Mouse (Mus musculus): ENCODE measurements around the gene Ints1.

Ints1 gene

GRCm38 (mm10) chr5:139799801-139800590 is 24.5 kb upstream of the Ints1 start:
- DNase-seq (ENCODE audit: low read depth), result no peak

- DNase-seq (ENCODE audit: low read depth), result no peak
Observed at GRCm38 (mm10) chr5:139799041-139799440, 23.6 kb upstream of the Ints1 start.

GRCm38 (mm10) chr5:139798168-139798900 is 22.9 kb upstream of the Ints1 start:
- DNase-seq (ENCODE audit: low read depth), result no peak

- DNase-seq (ENCODE audit: low read depth), result no peak
Observed at GRCm38 (mm10) chr5:139797473-139798167, 22.1 kb upstream of the Ints1 start.

- no peak for DNase-seq (ENCODE audit: low read depth)
Observed at GRCm38 (mm10) chr5:139796900-139797299, 21.4 kb upstream of the Ints1 start.

- DNase-seq (ENCODE audit: low read depth), result no peak
Observed at GRCm38 (mm10) chr5:139796001-139796620, 20.6 kb upstream of the Ints1 start.

GRCm38 (mm10) chr5:139794938-139795337 is 19.5 kb upstream of the Ints1 start:
- DNase-seq (ENCODE audit: low read depth), result no peak

- no peak for DNase-seq (ENCODE audit: low read depth)
Observed at GRCm38 (mm10) chr5:139794137-139794536, 18.7 kb upstream of the Ints1 start.

GRCm38 (mm10) chr5:139793338-139794089 is 18.0 kb upstream of the Ints1 start:
- DNase-seq (ENCODE audit: low read depth), result no peak

- no peak for DNase-seq (ENCODE audit: low read depth)
Observed at GRCm38 (mm10) chr5:139792966-139793337, 17.5 kb upstream of the Ints1 start.

- no peak for DNase-seq (ENCODE audit: low read depth)
Observed at GRCm38 (mm10) chr5:139792159-139792775, 16.8 kb upstream of the Ints1 start.

GRCm38 (mm10) chr5:139791227-139792158 is 16.0 kb upstream of the Ints1 start, which contains the start of gene Mafk:
Gene Mafk (plus strand): TSS chr5:139791513.
- peak; percentile 93 for DNase-seq (ENCODE audit: low read depth)

- no peak for DNase-seq (ENCODE audit: low read depth)
Observed at GRCm38 (mm10) chr5:139789466-139789865, 14.0 kb upstream of the Ints1 start.

- no peak for DNase-seq (ENCODE audit: low read depth)
Observed at GRCm38 (mm10) chr5:139781406-139781805, 5.9 kb upstream of the Ints1 start.

GRCm38 (mm10) chr5:139776966-139777365 is 1.5 kb upstream of the Ints1 start:
- DNase-seq (ENCODE audit: low read depth), result no peak

GRCm38 (mm10) chr5:139768216-139768615 is 7.3 kb downstream of the Ints1 start:
- no peak for DNase-seq (ENCODE audit: low read depth)

GRCm38 (mm10) chr5:139764296-139764695 is 11.2 kb downstream of the Ints1 start:
- DNase-seq (ENCODE audit: low read depth), result peak; percentile 30

- DNase-seq (ENCODE audit: low read depth), result no peak
Observed at GRCm38 (mm10) chr5:139758096-139758495, 17.4 kb downstream of the Ints1 start.

GRCm38 (mm10) chr5:139756586-139756985 is 18.9 kb downstream of the Ints1 start:
- no peak for DNase-seq (ENCODE audit: low read depth)

- DNase-seq (ENCODE audit: low read depth), result no peak
Observed at GRCm38 (mm10) chr5:139756135-139756534, 19.3 kb downstream of the Ints1 start.
